Mouse (Mus musculus) fat pad, adult 2 months (tissue): ENCODE data around the gene Slc5a1.

ENCODE experiments used
- DNase-seq: peaks from one replicate; pipeline ENCODE4 v3.0.0-alpha.2; 2011; ENCODE audit warnings: low read depth, low spot score; ENCODE audit errors: extremely low read depth

Slc5a1 gene

DNA sequence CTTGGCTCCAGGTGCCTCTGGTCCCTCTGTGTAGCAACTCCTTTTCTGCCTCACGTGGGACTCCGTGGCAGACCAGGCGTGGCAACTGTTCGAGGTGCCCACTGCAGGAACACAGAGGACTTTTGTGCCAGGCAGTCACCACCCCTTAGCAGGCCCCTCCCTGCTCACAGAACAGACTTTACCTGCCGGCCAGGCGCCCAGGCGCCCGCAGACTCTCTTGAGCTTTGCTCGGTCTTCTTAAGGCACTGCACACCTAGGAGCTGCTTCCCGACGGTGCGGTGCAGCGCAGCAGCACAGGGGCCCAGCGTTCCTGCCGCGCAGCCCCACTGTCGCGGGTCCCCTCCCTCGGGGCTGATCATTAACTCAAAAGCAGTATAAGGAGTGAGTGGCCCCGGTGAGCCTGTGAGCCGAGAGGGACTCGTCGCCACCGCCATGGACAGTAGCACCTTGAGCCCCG lies at the start of gene Slc5a1:
Gene Slc5a1 (plus strand): TSS at position 195 of the 457 bp plus-strand sequence.
- no peak for DNase-seq

DNA sequence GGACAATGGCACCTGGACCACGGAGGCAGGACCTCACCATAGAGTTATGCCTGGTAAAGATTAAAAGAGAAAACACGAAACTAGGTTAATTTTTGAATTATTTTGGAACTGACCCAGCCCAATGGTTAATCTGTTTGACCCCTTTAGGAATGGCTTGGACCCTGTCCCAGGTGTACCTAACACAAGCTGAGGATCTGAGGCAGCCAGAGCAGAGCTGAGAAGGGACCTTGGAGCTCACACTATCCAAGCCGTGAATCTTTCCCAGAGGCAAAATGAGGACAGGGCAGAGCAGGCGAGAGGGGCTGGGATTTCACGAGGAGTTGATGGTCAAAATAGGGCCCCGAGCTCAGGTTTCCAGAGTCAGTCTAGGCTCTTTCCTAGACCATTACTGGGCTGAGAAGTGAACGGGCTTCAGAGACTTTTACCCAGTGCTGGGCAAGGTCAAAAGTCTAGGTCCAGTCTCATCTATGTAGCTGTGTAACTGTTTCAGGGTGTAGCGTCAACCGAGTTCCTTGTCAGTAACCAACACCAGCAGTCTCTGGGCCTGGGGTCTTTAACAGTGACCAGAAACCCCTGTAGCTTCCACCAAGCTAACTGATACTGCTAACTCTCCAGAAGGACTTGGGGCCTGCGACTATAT lies 47.8 kb upstream of the Slc5a1 start:
- DNase-seq: no peak

- no peak for DNase-seq
These were observed 33.9 kb upstream of the Slc5a1 start for GRCm38 (mm10) chr5:33070071-33070470.

- no peak for DNase-seq
These were observed 27.4 kb upstream of the Slc5a1 start for GRCm38 (mm10) chr5:33076490-33077191.

DNA sequence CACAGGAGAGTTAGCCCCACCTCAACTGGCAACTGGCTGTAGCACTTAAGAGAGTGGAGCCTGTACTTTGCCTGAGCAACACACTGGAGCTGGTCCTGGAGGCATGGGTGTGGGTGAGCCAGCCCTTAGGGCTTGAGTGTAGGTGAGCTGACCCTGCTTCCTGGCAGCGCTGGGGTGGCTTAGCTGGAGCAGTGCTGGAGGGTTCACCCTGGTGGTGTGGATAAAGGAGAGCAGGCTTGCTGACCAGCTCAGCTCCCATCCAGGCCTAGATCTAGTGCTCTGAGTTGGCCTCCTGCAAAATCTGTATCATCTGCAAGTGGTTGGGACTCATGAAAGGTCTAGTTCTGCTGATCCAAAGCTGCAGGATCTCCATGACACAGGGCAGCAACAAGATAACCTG lies 21.1 kb upstream of the Slc5a1 start:
- DNase-seq: no peak

DNA sequence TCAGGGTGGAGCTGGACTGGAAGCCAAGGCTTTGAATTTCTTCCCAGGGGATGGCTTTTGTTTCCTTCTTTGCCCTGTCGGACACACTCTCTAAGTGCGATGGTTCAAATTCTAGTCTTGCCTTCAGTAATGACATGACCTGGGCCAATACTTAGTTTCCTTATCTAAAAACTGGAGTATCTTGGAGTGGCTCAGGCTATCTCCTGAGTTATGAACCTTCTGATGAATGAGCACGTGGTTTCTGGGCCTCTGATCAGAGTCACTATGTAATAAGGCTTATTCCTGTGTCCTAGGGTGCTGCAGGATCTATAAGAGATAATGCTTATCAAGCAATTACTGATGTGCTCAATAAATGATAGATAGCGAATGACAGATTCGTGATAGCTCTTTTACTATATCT lies 19.4 kb upstream of the Slc5a1 start:
- no peak for DNase-seq

DNA sequence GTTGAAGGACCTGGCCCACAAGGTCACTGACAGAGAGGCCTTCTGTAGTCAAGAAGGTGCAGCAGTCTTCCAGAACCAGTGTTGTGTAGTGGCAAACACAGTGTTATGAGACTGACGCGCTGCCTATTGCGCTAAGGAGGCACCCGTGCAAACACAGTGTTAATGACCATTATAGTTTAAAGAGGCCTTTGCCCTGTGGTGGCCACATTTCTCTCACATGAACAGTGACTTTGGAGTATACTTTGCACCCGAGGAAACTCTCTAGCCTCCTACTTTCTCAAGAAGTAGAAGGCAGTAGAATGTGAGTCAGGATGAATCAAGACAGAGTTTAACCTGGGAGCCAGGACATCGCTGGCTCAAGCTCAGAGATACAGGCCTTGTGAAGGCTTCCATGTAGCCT lies 12.7 kb upstream of the Slc5a1 start:
- DNase-seq: no peak

DNA sequence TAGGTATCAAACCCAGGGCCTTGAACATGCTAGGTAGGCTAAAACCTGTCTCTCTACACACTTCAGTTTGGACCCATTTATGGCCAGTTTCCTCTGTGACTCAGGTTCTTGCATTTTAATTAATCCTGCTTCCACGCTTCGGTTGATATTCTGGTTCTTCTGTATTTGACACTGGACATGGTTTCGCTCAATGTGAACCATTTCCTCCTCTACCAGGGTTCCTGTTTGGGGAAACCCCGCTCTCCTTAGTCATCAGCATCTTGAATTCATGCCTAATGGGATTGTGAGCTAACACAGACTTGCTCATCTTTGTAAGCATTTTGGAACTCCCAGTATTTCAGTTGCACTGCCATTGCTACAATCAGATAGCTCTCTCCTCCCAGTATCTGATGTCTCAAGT lies 8.7 kb upstream of the Slc5a1 start:
- DNase-seq: no peak

GRCm38 (mm10) chr5:33102369-33103055 lies 1.5 kb upstream of the Slc5a1 start:
- no peak for DNase-seq

DNA sequence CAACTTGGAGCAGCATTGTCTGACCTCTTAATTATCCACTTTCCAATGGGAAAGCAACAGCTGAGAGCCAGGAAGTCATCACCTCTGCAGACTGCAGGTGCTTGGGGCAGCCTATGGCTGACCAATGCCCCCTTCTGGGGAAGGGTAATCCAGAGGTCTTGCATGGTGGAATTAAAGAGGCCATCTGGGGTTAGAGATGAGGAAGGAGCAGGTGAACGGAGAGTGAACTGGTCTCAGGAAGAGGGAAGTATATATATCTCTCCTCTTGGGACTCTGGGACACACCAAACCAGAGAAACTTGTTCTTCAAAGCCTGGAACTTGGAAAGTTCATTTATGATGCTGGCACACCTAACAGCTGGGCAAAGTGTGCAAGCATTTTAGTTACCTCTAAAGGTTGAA lies 857 bp downstream of the Slc5a1 start:
- DNase-seq: no peak

GRCm38 (mm10) chr5:33105660-33106059 lies 1.6 kb downstream of the Slc5a1 start:
- DNase-seq: peak; percentile 86

DNA sequence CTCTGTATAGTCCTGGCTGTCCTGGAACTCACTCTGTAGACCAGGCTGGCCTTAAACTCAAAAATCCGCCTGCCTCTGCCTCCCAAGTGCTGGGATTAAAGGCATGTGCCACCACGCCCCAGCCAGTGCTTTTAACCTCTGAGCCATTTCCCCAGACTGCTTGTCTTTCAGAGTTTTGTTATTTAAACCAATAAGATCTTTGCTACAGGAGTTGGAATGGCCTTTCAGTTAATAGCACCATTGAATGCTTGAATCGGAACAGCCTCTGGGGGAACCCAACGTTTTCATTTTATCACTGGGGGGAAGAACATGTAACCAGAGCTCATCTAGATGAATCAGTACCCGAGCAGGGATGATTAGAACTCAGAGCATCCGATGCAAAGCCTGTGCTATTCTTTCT lies 3.0 kb downstream of the Slc5a1 start:
- DNase-seq: no peak

- no peak for DNase-seq
These were observed 3.9 kb downstream of the Slc5a1 start for GRCm38 (mm10) chr5:33107778-33108405.

GRCm38 (mm10) chr5:33121871-33122315 lies 17.9 kb downstream of the Slc5a1 start:
- no peak for DNase-seq

GRCm38 (mm10) chr5:33123658-33124057 lies 19.6 kb downstream of the Slc5a1 start:
- DNase-seq: peak; percentile 61

- no peak for DNase-seq
These were observed 21.3 kb downstream of the Slc5a1 start for GRCm38 (mm10) chr5:33125318-33125717.

DNA sequence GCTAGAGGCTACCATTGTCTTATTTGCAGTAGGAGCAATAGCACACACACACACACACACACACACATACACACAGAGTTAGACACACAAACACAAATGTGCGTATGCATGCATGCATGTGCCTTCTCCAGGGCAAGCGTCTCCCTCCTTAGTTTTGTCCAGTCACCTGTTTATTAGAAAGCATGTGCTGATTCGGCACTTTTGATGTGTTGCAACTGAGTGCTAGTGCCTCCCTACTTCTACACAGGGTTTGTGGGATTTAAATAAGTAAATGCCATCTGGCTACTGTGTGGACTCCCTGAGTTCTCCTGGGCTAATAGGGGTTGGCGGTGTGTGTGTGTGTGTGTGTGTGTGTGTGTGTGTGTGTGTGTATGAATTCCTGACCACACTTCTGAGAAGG lies 30.1 kb downstream of the Slc5a1 start:
- DNase-seq: no peak

DNA sequence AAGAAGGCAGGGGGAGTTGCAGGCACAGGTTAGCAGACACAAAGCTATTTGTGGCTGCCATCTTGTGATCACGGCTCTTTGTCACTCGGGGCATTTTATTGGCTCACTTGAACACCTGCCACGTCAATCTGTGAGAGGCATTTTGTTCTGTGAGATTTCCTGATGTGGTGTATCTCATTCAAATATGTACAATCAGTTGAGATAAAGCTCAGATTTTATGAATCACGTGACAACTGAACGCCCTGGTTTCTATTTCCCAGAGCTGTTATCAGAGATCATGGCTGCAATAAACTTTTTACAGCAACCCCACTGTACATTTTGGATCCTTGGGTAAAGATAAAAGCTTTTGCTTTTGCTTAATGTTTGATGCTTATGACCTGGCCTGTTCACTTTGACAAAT lies 31.6 kb downstream of the Slc5a1 start:
- no peak for DNase-seq

GRCm38 (mm10) chr5:33142790-33143455 lies 38.9 kb downstream of the Slc5a1 start:
- DNase-seq: no peak

- no peak for DNase-seq
These were observed 40.0 kb downstream of the Slc5a1 start for GRCm38 (mm10) chr5:33144025-33144424.

GRCm38 (mm10) chr5:33146837-33147236 lies 42.8 kb downstream of the Slc5a1 start:
- no peak for DNase-seq
